13 mouse cellular contexts compared by ENCODE assay signal in the genomic region with DNA sequence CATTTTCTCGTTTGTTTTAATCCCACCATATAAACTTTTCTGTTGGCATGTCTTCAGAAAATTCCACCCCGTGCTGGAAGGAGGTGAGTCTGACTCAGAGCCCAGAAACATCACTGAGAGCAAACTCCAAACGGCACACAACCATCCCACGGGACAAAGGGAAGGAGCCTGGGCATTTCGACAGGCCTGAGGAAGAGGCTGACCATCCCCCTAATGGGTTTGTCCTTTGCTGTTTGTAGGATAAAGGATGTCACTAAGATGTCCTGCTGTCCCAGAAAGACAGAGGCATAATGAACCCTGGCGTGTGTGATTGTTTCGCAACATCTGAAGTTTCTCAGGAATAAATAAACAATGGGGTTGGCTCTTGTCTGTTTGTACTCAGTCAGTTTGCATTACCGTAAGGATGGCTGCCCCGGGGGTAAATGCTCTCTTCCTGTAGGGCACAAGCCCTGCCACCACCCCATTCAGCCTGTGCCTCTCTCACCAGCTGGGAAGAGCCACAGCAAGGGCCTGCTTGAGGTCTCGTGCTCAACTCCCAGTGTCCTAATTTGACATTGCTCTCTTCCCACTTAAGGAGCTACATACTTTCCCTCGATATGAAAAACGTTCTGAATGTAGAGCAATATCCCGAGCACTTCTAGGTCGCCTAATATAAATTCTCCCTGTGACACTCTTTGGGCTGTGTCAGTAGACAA. TPM values are rescaled to one million over a fixed set of nuclear protein-coding genes. Genes with fewer than 3 reads are reported as not detected.
A peak's percentile ranks its signal among the peaks of the same experiment; 100 is the strongest.
DNase-seq lines count a peak whose midpoint lies in the region; ATAC-seq and TF ChIP-seq lines count a peak whose summit lies in the region.
"Had no signal": no experiment of that assay in that cellular context is flagged by ENCODE, and none has a peak within 500 bp of the region (broad histone marks: within the 10 kb centered on the region; RNA-seq: fewer than 3 reads in every experiment).

No protein-coding gene starts in this region.

- no peak for TF ChIP-seq CTCF in stomach, postnatal 0 days (IDR thresholded peaks at IDR 0.05; ENCODE audit: low read depth)

- H3K4me3 ChIP-seq in hindbrain, embryonic 11.5 days (ENCODE audit: low read depth, low read length) = no peak overlapping the region
- H3K4me3 ChIP-seq in hindbrain, embryonic 14.5 days (replicated peaks; ENCODE audit: low read length) = no peak overlapping the region
- H3K4me3 ChIP-seq in lung, embryonic 16.5 days (ENCODE audit: low read length) = no peak overlapping the region
- no peak overlapping the region for H3K4me3 ChIP-seq in stomach, postnatal 0 days (ENCODE audit: low read depth, low read length)
- H3K4me3 ChIP-seq: left cerebral cortex, adult 2 months had no signal

- peak; percentile 27 for DNase-seq in hindbrain, embryonic 11.5 days (ENCODE audit: low spot score)
- DNase-seq in hindbrain, embryonic 14.5 days (ENCODE audit: low spot score) = no peak
- DNase-seq in urinary bladder, postnatal 14 days (ENCODE audit: low spot score) = peak; percentile 21
- no peak for DNase-seq in urinary bladder, postnatal 10 days (ENCODE audit: low spot score)
- DNase-seq in stomach, postnatal 0 days (ENCODE audit: low spot score) = no peak
- no peak for DNase-seq in spleen, postnatal 4 days (ENCODE audit: low spot score in 2 of 2)
- no peak for DNase-seq in right cerebral cortex, adult 2 months (ENCODE audit: low spot score in 2 of 2)
- DNase-seq: adrenal gland, adult 8-10 months; cerebellum, adult 18-20 months; gastrocnemius, postnatal 36 days; thymus, postnatal 36 days had no signal

- peaks cover 2% of the 10 kb centered on the region; the same call in 1 of the 2 replicates for H3K27me3 ChIP-seq in hindbrain, embryonic 11.5 days (ENCODE audit: control insufficient read depth, insufficient read depth, low read length)
- H3K27me3 ChIP-seq in hindbrain, embryonic 14.5 days (ENCODE audit: control insufficient read depth, insufficient read depth, low read length) = no peaks in the 10 kb centered on the region
- no peaks in the 10 kb centered on the region for H3K27me3 ChIP-seq in lung, embryonic 16.5 days (ENCODE audit: control insufficient read depth, insufficient read depth, low read depth, low read length)
- no peaks in the 10 kb centered on the region for H3K27me3 ChIP-seq in stomach, postnatal 0 days (ENCODE audit: control insufficient read depth, insufficient read depth, low read length)

- H3K9me3 ChIP-seq in hindbrain, embryonic 11.5 days (ENCODE audit: control insufficient read depth, low read length) = no peaks in the 10 kb centered on the region
- H3K9me3 ChIP-seq in hindbrain, embryonic 14.5 days (ENCODE audit: control insufficient read depth, low read length) = no peaks in the 10 kb centered on the region
- no peaks in the 10 kb centered on the region for H3K9me3 ChIP-seq in lung, embryonic 16.5 days (ENCODE audit: control insufficient read depth, low read length)
- no peaks in the 10 kb centered on the region for H3K9me3 ChIP-seq in stomach, postnatal 0 days (ENCODE audit: control insufficient read depth, low read length)

- TF ChIP-seq EP300 in stomach, postnatal 0 days (optimal IDR thresholded peaks at IDR 0.05) = no peak

- H3K9ac ChIP-seq in hindbrain, embryonic 11.5 days (ENCODE audit: low read depth, low read length) = no peak overlapping the region
- H3K9ac ChIP-seq in hindbrain, embryonic 14.5 days = no peak overlapping the region
- no peak overlapping the region for H3K9ac ChIP-seq in lung, embryonic 16.5 days (ENCODE audit: low read length)
- no peak overlapping the region for H3K9ac ChIP-seq in stomach, postnatal 0 days (ENCODE audit: low read length)

- H3K27ac ChIP-seq in hindbrain, embryonic 11.5 days (ENCODE audit: low read depth, low read length) = no peak overlapping the region
- no peak overlapping the region for H3K27ac ChIP-seq in hindbrain, embryonic 14.5 days
- H3K27ac ChIP-seq in lung, embryonic 16.5 days (ENCODE audit: low read length) = peak overlapping the region; percentile 77
- peak overlapping the region; percentile 80 for H3K27ac ChIP-seq in stomach, postnatal 0 days (replicated peaks)
- H3K27ac ChIP-seq: left cerebral cortex, adult 2 months had no signal

- no peak overlapping the region for H3K4me2 ChIP-seq in hindbrain, embryonic 11.5 days (replicated peaks; ENCODE audit: low read depth, low read length)
- H3K4me2 ChIP-seq in hindbrain, embryonic 14.5 days (replicated peaks) = no peak overlapping the region
- peak overlapping the region; percentile 7; the same call in 1 of the 2 replicates for H3K4me2 ChIP-seq in lung, embryonic 16.5 days (ENCODE audit: low read depth, low read length)
- 0 out of 2 replicates have a peak overlapping the region, but pooled peaks have one; percentile 8 for H3K4me2 ChIP-seq in stomach, postnatal 0 days (replicated peaks; ENCODE audit: low read depth)

- 14% methylated on average over 14 of the region's 14 CpGs for WGBS in hindbrain, embryonic 11.5 days
- 19% methylated on average over 14 of the region's 14 CpGs for WGBS in hindbrain, embryonic 14.5 days
- 18% methylated on average over 14 of the region's 14 CpGs for WGBS in lung, embryonic 16.5 days
- WGBS in stomach, postnatal 0 days = 19% methylated on average over 14 of the region's 14 CpGs

- H3K36me3 ChIP-seq in hindbrain, embryonic 11.5 days (ENCODE audit: control insufficient read depth, insufficient read depth, low read length) = no peaks in the 10 kb centered on the region
- no peaks in the 10 kb centered on the region for H3K36me3 ChIP-seq in hindbrain, embryonic 14.5 days (replicated peaks; ENCODE audit: control insufficient read depth, insufficient read depth)
- no peaks in the 10 kb centered on the region for H3K36me3 ChIP-seq in lung, embryonic 16.5 days (ENCODE audit: control insufficient read depth, insufficient read depth, low read length)
- H3K36me3 ChIP-seq in stomach, postnatal 0 days (ENCODE audit: control insufficient read depth, insufficient read depth, low read length) = no peaks in the 10 kb centered on the region

- H3K4me1 ChIP-seq in hindbrain, embryonic 11.5 days (replicated peaks; ENCODE audit: control insufficient read depth, insufficient read depth, low read length) = 0 out of 2 replicates have a peak, but pooled peaks cover 4% of the 10 kb centered on the region
- H3K4me1 ChIP-seq in hindbrain, embryonic 14.5 days (replicated peaks; ENCODE audit: control insufficient read depth, insufficient read depth, low read length) = 0 out of 2 replicates have a peak, but pooled peaks cover 4% of the 10 kb centered on the region
- H3K4me1 ChIP-seq in lung, embryonic 16.5 days (replicated peaks; ENCODE audit: control insufficient read depth, insufficient read depth, low read length) = peaks cover 4% of the 10 kb centered on the region
- H3K4me1 ChIP-seq in stomach, postnatal 0 days (replicated peaks; ENCODE audit: control insufficient read depth, insufficient read depth) = 0 out of 2 replicates have a peak, but pooled peaks cover 2% of the 10 kb centered on the region

- ATAC-seq in hindbrain, embryonic 11.5 days (ENCODE audit: low FRiP score) = no peak
- no peak for ATAC-seq in hindbrain, embryonic 14.5 days (ENCODE audit: low FRiP score)
- peak; percentile 77 for ATAC-seq in lung, embryonic 16.5 days (ENCODE audit: low read depth)
- peak; percentile 77; the same call in 1 of the 2 replicates for ATAC-seq in stomach, postnatal 0 days (ENCODE audit: low FRiP score, low TSS enrichment)

RNA-seq across cellular contexts. Expression of a gene that starts 26.7 kb away (rescaled TPM):
- polyA plus RNA-seq in hindbrain, embryonic 11.5 days (2014; fragmentation: Nextera tagmentation; extraction: Ambion mirVana) = 3.0 and 3.2 TPM in 2 replicates
- polyA plus RNA-seq in hindbrain, embryonic 14.5 days (2014; fragmentation: Nextera tagmentation; extraction: Ambion mirVana) = 12.4 and 12.7 TPM in 2 replicates
- polyA plus RNA-seq in lung, embryonic 16.5 days (2015; fragmentation: Nextera tagmentation; extraction: Ambion mirVana) = 2.0 and 3.0 TPM in 2 replicates
- 1.5 and 1.8 TPM in 2 replicates for polyA plus RNA-seq in stomach, postnatal 0 days (2015; fragmentation: Nextera tagmentation; extraction: Ambion mirVana)

Comparison
In these comparisons a context has a peak if more than half of its experiments do, and no peak if none do; other contexts are left out.
1. DNase-seq: peak in hindbrain, embryonic 11.5 days (single experiment) and urinary bladder, postnatal 14 days (single experiment); none in hindbrain, embryonic 14.5 days (single experiment), urinary bladder, postnatal 10 days (single experiment), stomach, postnatal 0 days (single experiment), spleen, postnatal 4 days (0 of 2) and right cerebral cortex, adult 2 months (0 of 2).
2. ATAC-seq: peak in lung, embryonic 16.5 days (single experiment) and stomach, postnatal 0 days (single experiment); none in hindbrain, embryonic 11.5 days (single experiment) and hindbrain, embryonic 14.5 days (single experiment).
3. H3K27ac ChIP-seq: peak in lung, embryonic 16.5 days (single experiment) and stomach, postnatal 0 days (single experiment); none in hindbrain, embryonic 11.5 days (single experiment) and hindbrain, embryonic 14.5 days (single experiment).
4. H3K4me2 ChIP-seq: peak in lung, embryonic 16.5 days (single experiment) and stomach, postnatal 0 days (single experiment); none in hindbrain, embryonic 11.5 days (single experiment) and hindbrain, embryonic 14.5 days (single experiment).